Mouse (Mus musculus) MEL (cell line): Measurements from ENCODE around the gene Pbp2.

Experiments used
- CHD2 ChIP-seq: IDR thresholded peaks from 2 replicates; pipeline ENCODE4 v1.6.1; 2011; ENCODE audit warnings: low read length, improper control_type of control experiment
- CTCF ChIP-seq, 3 experiments: IDR thresholded peaks in 2 of 3; conservative IDR thresholded peaks in 1 of 3; 2 replicates each; pipeline ENCODE4 v1.5.1; 2011 to 2012; ENCODE audit warnings: low read length in 3 of 3, low read depth in 2 of 3, mild to moderate bottlenecking in 2 of 3, improper control_type of control experiment in 1 of 3, inconsistent platforms in 1 of 3, mixed read lengths in 1 of 3, moderate library complexity in 1 of 3; ENCODE audit not compliant: control insufficient read depth in 1 of 3, insufficient read depth in 1 of 3, poor library complexity in 1 of 3, severe bottlenecking in 1 of 3
- EP300 ChIP-seq, 2 experiments: IDR thresholded peaks; 2 replicates each; pipeline ENCODE4 v1.6.1; 2011; ENCODE audit warnings: improper control_type of control experiment in 2 of 2, low read length in 2 of 2, low read depth in 1 of 2, mild to moderate bottlenecking in 1 of 2
- GATA1 ChIP-seq: IDR thresholded peaks from 2 replicates; pipeline ENCODE4 v1.6.1; 2011; ENCODE audit warnings: low read depth, low read length, improper control_type of control experiment
- MEF2A ChIP-seq: IDR thresholded peaks from 2 replicates; pipeline ENCODE4 v1.6.1; 2014; ENCODE audit warnings: low read depth, mild to moderate bottlenecking, inconsistent platforms, low read length, improper control_type of control experiment; ENCODE audit not compliant: poor library complexity, insufficient replicate concordance, severe bottlenecking; ENCODE audit errors: extremely low read depth
- MYC ChIP-seq: IDR thresholded peaks from 2 replicates; pipeline ENCODE4 v1.6.1; 2011; ENCODE audit warnings: low read depth, mild to moderate bottlenecking, low read length, improper control_type of control experiment, moderate library complexity
- POLR2A ChIP-seq, 2 experiments: IDR thresholded peaks; 2 replicates each; pipeline ENCODE4 v1.6.1; 2011 to 2012; ENCODE audit warnings: low read length in 2 of 2, mild to moderate bottlenecking in 2 of 2, control low read depth in 1 of 2, improper control_type of control experiment in 1 of 2, low read depth in 1 of 2, moderate library complexity in 1 of 2; ENCODE audit not compliant: control insufficient read depth in 1 of 2, insufficient read depth in 1 of 2, poor library complexity in 1 of 2
- POLR2AphosphoS2 ChIP-seq: IDR thresholded peaks from 2 replicates; pipeline ENCODE4 v1.6.1; 2011; ENCODE audit warnings: low read length, improper control_type of control experiment
- SMC3 ChIP-seq: IDR thresholded peaks from 2 replicates; pipeline ENCODE4 v1.6.1; 2011; ENCODE audit warnings: low read depth, low read length, improper control_type of control experiment
- TAL1 ChIP-seq: IDR thresholded peaks from 2 replicates; pipeline ENCODE4 v1.6.1; 2012; ENCODE audit warnings: mild to moderate bottlenecking, inconsistent platforms, low read length, moderate library complexity, mixed read lengths
- TBP ChIP-seq: IDR thresholded peaks from 2 replicates; pipeline ENCODE4 v1.8.0; 2011; ENCODE audit warnings: low read depth, low read length, improper control_type of control experiment
- USF2 ChIP-seq, 2 experiments: IDR thresholded peaks; 2 replicates each; pipeline ENCODE4 v1.6.1; 2011 to 2012; ENCODE audit warnings: improper control_type of control experiment in 2 of 2, low read length in 2 of 2, borderline replicate concordance in 1 of 2, inconsistent platforms in 1 of 2, low read depth in 1 of 2, mild to moderate bottlenecking in 1 of 2; ENCODE audit not compliant: insufficient read depth in 1 of 2
- ZMIZ1 ChIP-seq: IDR thresholded peaks from 2 replicates; pipeline ENCODE4 v1.6.1; 2012; ENCODE audit warnings: low read depth, mild to moderate bottlenecking, inconsistent platforms, low read length, improper control_type of control experiment, moderate library complexity

GRCm38 (mm10) chr6:135312038-135312437, 1.8 kb upstream of the Pbp2 start:
- no peak for TF ChIP-seq CTCF (IDR thresholded peaks at IDR 0.05 in 2 of 3, conservative IDR thresholded peaks at IDR 0.05 in 1 of 3; ENCODE audit: control insufficient read depth in 1 of 3, insufficient read depth in 1 of 3, low read depth in 2 of 3, low read length in 3 of 3, poor library complexity in 1 of 3, severe bottlenecking in 1 of 3)
- TF ChIP-seq POLR2A (IDR thresholded peaks at IDR 0.05; ENCODE audit: control insufficient read depth in 1 of 2, insufficient read depth in 1 of 2, low read depth in 1 of 2, low read length in 2 of 2, poor library complexity in 1 of 2), result no peak
- TF ChIP-seq SMC3, result no peak
- no peak for TF ChIP-seq USF2 (IDR thresholded peaks at IDR 0.05; ENCODE audit: borderline replicate concordance in 1 of 2, insufficient read depth in 1 of 2, low read depth in 1 of 2, low read length in 2 of 2)
- no peak for TF ChIP-seq POLR2AphosphoS2
- TF ChIP-seq GATA1, result no peak
- TF ChIP-seq MYC, result no peak
- no peak for TF ChIP-seq CHD2
- TF ChIP-seq MEF2A, result no peak
- TF ChIP-seq ZMIZ1, result no peak
- no peak for TF ChIP-seq TBP
- no peak for TF ChIP-seq TAL1
- no peak for TF ChIP-seq EP300 (IDR thresholded peaks at IDR 0.05; ENCODE audit: low read depth in 1 of 2, low read length in 2 of 2)
